Mouse (Mus musculus) heart, adult 2 months (tissue): ENCODE measurements around the gene Krt75.

Experiments
- CTCF ChIP-seq: fragments of 200-600 bp; IDR thresholded peaks from 2 replicates; pipeline ENCODE4 v1.8.1; 2022; ENCODE audit warnings: antibody characterized with exemption, mild to moderate bottlenecking, moderate library complexity
- POLR2A ChIP-seq: fragments of 200-500 bp; IDR thresholded peaks from 2 replicates; pipeline ENCODE4 v1.6.1; 2011; ENCODE audit warnings: mild to moderate bottlenecking, low read depth, low read length, control low read depth; ENCODE audit not compliant: insufficient read depth

DNA sequence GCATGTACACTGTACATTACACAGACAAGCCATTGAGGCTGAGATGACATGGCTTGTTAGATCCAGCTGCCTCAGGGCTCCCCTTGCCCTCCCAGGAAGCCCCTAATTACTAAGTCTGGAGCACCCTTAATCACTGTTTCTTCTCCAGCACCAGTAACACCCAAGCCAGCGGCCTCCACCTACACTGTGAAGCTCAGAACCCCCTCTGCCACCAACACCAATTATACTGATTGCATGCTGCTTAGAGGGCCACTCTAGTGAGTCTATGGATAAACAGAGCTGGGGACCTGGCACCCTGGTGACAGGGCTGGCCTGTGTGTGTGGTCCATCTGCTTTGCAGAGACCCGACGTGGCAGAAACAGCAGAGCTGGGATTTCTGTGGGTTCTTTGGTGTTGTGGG lies 29.2 kb downstream of the Krt75 start:
- TF ChIP-seq CTCF (no peak), POLR2A (no peak)
